Mouse (Mus musculus) G1E-ER4 (cell line): Measurements from ENCODE around the gene Hus1. TPM values are rescaled to one million over a fixed set of nuclear protein-coding genes. Genes with fewer than 3 reads are reported as not detected.

Experiments
- GATA1 ChIP-seq: IDR thresholded peaks from one replicate; pipeline ENCODE4 v1.8.0; 2012; ENCODE audit warnings: low read length, inconsistent platforms
- polyA plus RNA-seq: library from polyadenylated mRNA; stranded (reverse); fragments of >175 nt; gene quantifications from 2 replicates; pipeline ENCODE4 v1.2.3, GENCODE M21; 2012

Hus1 gene
- polyA plus RNA-seq = 7.3 and 11.6 TPM in 2 replicates

- no peak for TF ChIP-seq GATA1
Observed at GRCm38 (mm10) chr11:9010853-9011339, at the start of gene Hus1. Gene Hus1, minus strand, starts transcription at chr11:9011191.

- no peak for TF ChIP-seq GATA1
Observed at GRCm38 (mm10) chr11:9060484-9060883, 49.5 kb upstream of the Hus1 start.

GRCm38 (mm10) chr11:9060029-9060428, 49.0 kb upstream of the Hus1 start:
- TF ChIP-seq GATA1 = no peak

GRCm38 (mm10) chr11:9057711-9058110, 46.7 kb upstream of the Hus1 start:
- no peak for TF ChIP-seq GATA1

- no peak for TF ChIP-seq GATA1
Observed at GRCm38 (mm10) chr11:9056937-9057336, 45.9 kb upstream of the Hus1 start.

GRCm38 (mm10) chr11:9051895-9052294, 40.9 kb upstream of the Hus1 start:
- no peak for TF ChIP-seq GATA1

- no peak for TF ChIP-seq GATA1
Observed at GRCm38 (mm10) chr11:9050241-9050640, 39.2 kb upstream of the Hus1 start.

GRCm38 (mm10) chr11:9048703-9049060, 37.7 kb upstream of the Hus1 start, which contains the start of gene Sun3:
Gene Sun3, minus strand, starts transcription at chr11:9048991.
- TF ChIP-seq GATA1 = no peak

GRCm38 (mm10) chr11:9048011-9048702, 37.2 kb upstream of the Hus1 start, which contains the start of gene Gm11992:
Gene Gm11992, plus strand, starts transcription at chr11:9048594.
- TF ChIP-seq GATA1 = no peak

- no peak for TF ChIP-seq GATA1
Observed at GRCm38 (mm10) chr11:9047044-9047443, 36.1 kb upstream of the Hus1 start.

GRCm38 (mm10) chr11:9046546-9046945, 35.6 kb upstream of the Hus1 start:
- TF ChIP-seq GATA1 = no peak

GRCm38 (mm10) chr11:9031530-9031929, 20.5 kb upstream of the Hus1 start:
- no peak for TF ChIP-seq GATA1

GRCm38 (mm10) chr11:9025211-9025610, 14.2 kb upstream of the Hus1 start:
- no peak for TF ChIP-seq GATA1

- TF ChIP-seq GATA1 = no peak
Observed at GRCm38 (mm10) chr11:9024782-9025181, 13.8 kb upstream of the Hus1 start.

GRCm38 (mm10) chr11:9020207-9020606, 9.2 kb upstream of the Hus1 start:
- no peak for TF ChIP-seq GATA1

- TF ChIP-seq GATA1 = no peak
Observed at GRCm38 (mm10) chr11:9018491-9019267, 7.7 kb upstream of the Hus1 start.

- TF ChIP-seq GATA1 = no peak
Observed at GRCm38 (mm10) chr11:9014740-9015139, 3.7 kb upstream of the Hus1 start.

GRCm38 (mm10) chr11:9011348-9011747, 357 bp upstream of the Hus1 start:
- TF ChIP-seq GATA1 = no peak
